Mouse (Mus musculus) cerebellum, postnatal 4 days (tissue): ENCODE results near the gene Gps2.

Experiments used
- DNase-seq, 2 experiments: peaks; one replicate each; pipeline ENCODE4 v3.0.0; 2022; ENCODE audit warnings: low spot score in 2 of 2, mixed read lengths in 1 of 2

Gps2 gene

GRCm38 (mm10) chr11:69913554-69914371, at the start of gene Gps2:
TSS of gene Gps2 (plus strand) at chr11:69913888.
- peak; percentile 80 to 92 for DNase-seq

- DNase-seq: no peak
Measured at GRCm38 (mm10) chr11:69864138-69864860, 49.4 kb upstream of the Gps2 start.

- no peak for DNase-seq
Measured at GRCm38 (mm10) chr11:69865561-69865960, 48.1 kb upstream of the Gps2 start.

- no peak for DNase-seq
Measured at GRCm38 (mm10) chr11:69867335-69867734, 46.4 kb upstream of the Gps2 start.

GRCm38 (mm10) chr11:69870289-69871069, 43.2 kb upstream of the Gps2 start:
- DNase-seq: no peak

- no peak for DNase-seq
Measured at GRCm38 (mm10) chr11:69871822-69872221, 41.9 kb upstream of the Gps2 start.

- no peak for DNase-seq
Measured at GRCm38 (mm10) chr11:69872451-69872850, 41.2 kb upstream of the Gps2 start.

- DNase-seq: no peak
Measured at GRCm38 (mm10) chr11:69876186-69876585, 37.5 kb upstream of the Gps2 start.

- peak; percentile 71 to 87 for DNase-seq
Measured at GRCm38 (mm10) chr11:69876867-69877266, 36.8 kb upstream of the Gps2 start.

- no peak for DNase-seq
Measured at GRCm38 (mm10) chr11:69877878-69878277, 35.8 kb upstream of the Gps2 start, which contains the start of gene Tmem95. TSS of gene Tmem95 (minus strand) at chr11:69878018.

- DNase-seq: no peak
Measured at GRCm38 (mm10) chr11:69878399-69878798, 35.3 kb upstream of the Gps2 start.

GRCm38 (mm10) chr11:69878952-69879351, 34.7 kb upstream of the Gps2 start:
- no peak for DNase-seq

- DNase-seq: no peak
Measured at GRCm38 (mm10) chr11:69879711-69880110, 34.0 kb upstream of the Gps2 start.

- DNase-seq: peak in 1 of 2 experiments; percentile 62
Measured at GRCm38 (mm10) chr11:69880506-69880852, 33.2 kb upstream of the Gps2 start.

GRCm38 (mm10) chr11:69880853-69881603, 32.7 kb upstream of the Gps2 start, which contains the start of gene Kctd11:
TSS of gene Kctd11 (minus strand) at chr11:69881406.
- DNase-seq: peak; percentile 49 to 63

GRCm38 (mm10) chr11:69881787-69882670, 31.7 kb upstream of the Gps2 start:
- no peak for DNase-seq

GRCm38 (mm10) chr11:69883066-69883465, 30.6 kb upstream of the Gps2 start:
- no peak for DNase-seq

GRCm38 (mm10) chr11:69883527-69884151, 30.0 kb upstream of the Gps2 start:
- no peak for DNase-seq

GRCm38 (mm10) chr11:69884240-69884639, 29.4 kb upstream of the Gps2 start:
- DNase-seq: no peak

GRCm38 (mm10) chr11:69884663-69885062, 29.0 kb upstream of the Gps2 start:
- DNase-seq: no peak
